Mouse (Mus musculus) heart, embryonic 13.5 days (tissue): ENCODE results near the gene Ly6f. TPM values are rescaled to one million over a fixed set of nuclear protein-coding genes. Genes with fewer than 3 reads are reported as not detected.

Experiments
- ATAC-seq: fragments of 200-750 bp; cut with Nextera tagmentation; 2 replicates; pipeline ENCODE4 v1.8.0; 2017; ENCODE audit warnings: moderate TSS enrichment; ENCODE audit not compliant: insufficient number of reproducible peaks, low FRiP score, low TSS enrichment; ENCODE audit errors: extremely low read depth
- H3K27ac ChIP-seq: fragments of 300-500 bp; sonication (generic); replicated peaks from 2 replicates; pipeline ENCODE4 v1.5.1; 2015; ENCODE audit warnings: moderate library complexity, mild to moderate bottlenecking, inconsistent platforms
- H3K27me3 ChIP-seq: fragments of 300-500 bp; sonication (generic); replicated peaks from 2 replicates; pipeline ENCODE4 v1.6.1; 2015; ENCODE audit warnings: mild to moderate bottlenecking, inconsistent platforms
- H3K36me3 ChIP-seq: fragments of 300-500 bp; sonication (generic); 2 replicates; pipeline ENCODE4 v1.6.1; 2015; ENCODE audit warnings: mild to moderate bottlenecking, inconsistent platforms
- H3K4me1 ChIP-seq: fragments of 300-500 bp; sonication (generic); 2 replicates; pipeline ENCODE4 v1.6.1; 2015; ENCODE audit warnings: inconsistent platforms
- H3K4me2 ChIP-seq: fragments of 300-500 bp; sonication (generic); 2 replicates; pipeline ENCODE4 v1.6.1; 2015; ENCODE audit warnings: inconsistent platforms, mild to moderate bottlenecking, moderate library complexity
- H3K4me3 ChIP-seq: fragments of 300-500 bp; sonication (generic); 2 replicates; pipeline ENCODE4 v1.5.1; 2015; ENCODE audit warnings: moderate library complexity, mild to moderate bottlenecking, inconsistent platforms
- H3K9ac ChIP-seq: fragments of 300-500 bp; sonication (generic); 2 replicates; pipeline ENCODE4 v1.6.1; 2015; ENCODE audit warnings: inconsistent platforms, mild to moderate bottlenecking, moderate library complexity
- H3K9me3 ChIP-seq: fragments of 300-500 bp; sonication (generic); 2 replicates; pipeline ENCODE4 v1.6.1; 2016; ENCODE audit warnings: inconsistent platforms
- WGBS: fragments of 180-500 bp; shearing (Covaris S2); methylation state at CpG from one replicate; pipeline ENCODE4 v1.1.7; 2015; ENCODE audit warnings: mixed read lengths; 5-methylcytosine and 5-hydroxymethylcytosine counted together
- polyA plus RNA-seq: library from polyadenylated mRNA; unstranded; fragments of >200 nt; fragmentation: Nextera tagmentation; extraction: Ambion mirVana; gene quantifications from 2 replicates; pipeline ENCODE4 v1.2.1, GENCODE M21; 2015

Ly6f gene
- polyA plus RNA-seq = not detected in 2 replicates

- Histone ChIP-seq H3K4me2 (no peak within 1 kb of the TSS), H3K4me3 (no peak within 1 kb of the TSS), H3K9ac (no peak within 1 kb of the TSS), H3K9me3 (peaks cover 3% of the 10 kb centered on the region; the same call in 1 of the 2 replicates), H3K27me3 (no peaks in the 10 kb centered on the region), H3K4me1 (no peaks in the 10 kb centered on the region), H3K36me3 (no peaks in the 10 kb centered on the region), H3K27ac (no peak within 1 kb of the TSS)
- no peak for ATAC-seq
Observed at GRCm38 (mm10) chr15:75268121-75268520, at the start of gene Ly6f. Gene Ly6f, plus strand, starts transcription at chr15:75268421.

GRCm38 (mm10) chr15:75221942-75222341 is 46.3 kb upstream of the Ly6f start:
- ATAC-seq = no peak
- H3K27ac ChIP-seq = no peak overlapping the region
- no peak overlapping the region for H3K4me3 ChIP-seq
- H3K9ac ChIP-seq = no peak overlapping the region
- peaks cover 3% of the 10 kb centered on the region; the same call in 1 of the 2 replicates for H3K9me3 ChIP-seq
- no peaks in the 10 kb centered on the region for H3K4me1 ChIP-seq
- H3K4me2 ChIP-seq = no peak overlapping the region
- no peaks in the 10 kb centered on the region for H3K36me3 ChIP-seq
- no peaks in the 10 kb centered on the region for H3K27me3 ChIP-seq

- Histone ChIP-seq H3K36me3 (no peaks in the 10 kb centered on the region), H3K9ac (no peak overlapping the region), H3K4me3 (no peak overlapping the region), H3K27ac (no peak overlapping the region), H3K9me3 (no peaks in the 10 kb centered on the region), H3K4me1 (no peaks in the 10 kb centered on the region), H3K27me3 (no peaks in the 10 kb centered on the region), H3K4me2 (no peak overlapping the region)
- ATAC-seq = no peak
- 73% methylated on average over 3 of the region's 3 CpGs for WGBS
Observed at GRCm38 (mm10) chr15:75237736-75238288, 30.4 kb upstream of the Ly6f start.

- H3K9me3 ChIP-seq = no peaks in the 10 kb centered on the region
- 72% methylated on average over 2 of the region's 2 CpGs for WGBS
- no peak for ATAC-seq
Observed at GRCm38 (mm10) chr15:75240558-75240957, 27.7 kb upstream of the Ly6f start.

GRCm38 (mm10) chr15:75242756-75243640 is 25.2 kb upstream of the Ly6f start:
- Histone ChIP-seq H3K4me1 (no peaks in the 10 kb centered on the region), H3K36me3 (no peaks in the 10 kb centered on the region), H3K4me3 (no peak overlapping the region), H3K9me3 (no peaks in the 10 kb centered on the region), H3K27me3 (no peaks in the 10 kb centered on the region), H3K27ac (no peak overlapping the region), H3K4me2 (no peak overlapping the region), H3K9ac (no peak overlapping the region)
- ATAC-seq = no peak
- 56% methylated on average over 3 of the region's 3 CpGs for WGBS

More at GRCm38 (mm10) chr15:75240558-75240957, 27.7 kb upstream of the Ly6f start:
- no peaks in the 10 kb centered on the region for H3K4me1 ChIP-seq
- H3K27me3 ChIP-seq = no peaks in the 10 kb centered on the region
- H3K36me3 ChIP-seq = no peaks in the 10 kb centered on the region
- no peak overlapping the region for H3K4me3 ChIP-seq
- H3K9ac ChIP-seq = no peak overlapping the region
- H3K4me2 ChIP-seq = no peak overlapping the region
- H3K27ac ChIP-seq = no peak overlapping the region

- no peak for ATAC-seq
- H3K36me3 ChIP-seq = no peaks in the 10 kb centered on the region
- H3K9me3 ChIP-seq = no peaks in the 10 kb centered on the region
- H3K27ac ChIP-seq = no peak overlapping the region
- 73% methylated on average over 3 of the region's 3 CpGs for WGBS
- no peaks in the 10 kb centered on the region for H3K4me1 ChIP-seq
- H3K4me2 ChIP-seq = no peak overlapping the region
- H3K4me3 ChIP-seq = no peak overlapping the region
- no peak overlapping the region for H3K9ac ChIP-seq
- H3K27me3 ChIP-seq = no peaks in the 10 kb centered on the region
Observed at GRCm38 (mm10) chr15:75254671-75255070, 13.6 kb upstream of the Ly6f start.

- H3K4me2 ChIP-seq = no peak overlapping the region
- H3K9me3 ChIP-seq = peaks cover 6% of the 10 kb centered on the region; the same call in 1 of the 2 replicates
- H3K4me3 ChIP-seq = no peak overlapping the region
- H3K27ac ChIP-seq = no peak overlapping the region
- H3K9ac ChIP-seq = no peak overlapping the region
- no peaks in the 10 kb centered on the region for H3K36me3 ChIP-seq
- H3K4me1 ChIP-seq = no peaks in the 10 kb centered on the region
- ATAC-seq = no peak
- H3K27me3 ChIP-seq = no peaks in the 10 kb centered on the region
Observed at GRCm38 (mm10) chr15:75265863-75266262, 2.4 kb upstream of the Ly6f start.

- Histone ChIP-seq H3K9ac (no peak overlapping the region), H3K9me3 (peaks cover 6% of the 10 kb centered on the region; the same call in 1 of the 2 replicates), H3K27me3 (no peaks in the 10 kb centered on the region), H3K4me3 (no peak overlapping the region), H3K27ac (no peak overlapping the region), H3K4me2 (no peak overlapping the region), H3K4me1 (no peaks in the 10 kb centered on the region), H3K36me3 (no peaks in the 10 kb centered on the region)
- 64% methylated on average over 1 of the region's 1 CpGs for WGBS
- ATAC-seq = no peak
Observed at GRCm38 (mm10) chr15:75266626-75267025, 1.6 kb upstream of the Ly6f start.

- Histone ChIP-seq H3K9ac (no peak overlapping the region), H3K4me1 (no peaks in the 10 kb centered on the region), H3K27ac (no peak overlapping the region), H3K27me3 (no peaks in the 10 kb centered on the region), H3K4me3 (no peak overlapping the region), H3K36me3 (no peaks in the 10 kb centered on the region), H3K9me3 (peaks cover 3% of the 10 kb centered on the region; the same call in 1 of the 2 replicates), H3K4me2 (no peak overlapping the region)
- ATAC-seq = no peak
- 66% methylated on average over 5 of the region's 5 CpGs for WGBS
Observed at GRCm38 (mm10) chr15:75268916-75269829, 952 bp downstream of the Ly6f start.

- no peak for ATAC-seq
- Histone ChIP-seq H3K9ac (no peak overlapping the region), H3K4me3 (no peak overlapping the region), H3K4me2 (no peak overlapping the region), H3K4me1 (no peaks in the 10 kb centered on the region), H3K27me3 (no peaks in the 10 kb centered on the region), H3K27ac (no peak overlapping the region), H3K36me3 (no peaks in the 10 kb centered on the region), H3K9me3 (no peaks in the 10 kb centered on the region)
Observed at GRCm38 (mm10) chr15:75270169-75270568, 1.9 kb downstream of the Ly6f start.

- H3K4me2 ChIP-seq = no peak overlapping the region
- no peak overlapping the region for H3K9ac ChIP-seq
- H3K4me3 ChIP-seq = no peak overlapping the region
- WGBS = 62% methylated on average over 3 of the region's 3 CpGs
- no peak overlapping the region for H3K27ac ChIP-seq
- no peak for ATAC-seq
- H3K36me3 ChIP-seq = no peaks in the 10 kb centered on the region
- no peaks in the 10 kb centered on the region for H3K9me3 ChIP-seq
- no peaks in the 10 kb centered on the region for H3K27me3 ChIP-seq
- H3K4me1 ChIP-seq = no peaks in the 10 kb centered on the region
Observed at GRCm38 (mm10) chr15:75270691-75271362, 2.6 kb downstream of the Ly6f start.
